Mouse (Mus musculus): ENCODE results near the gene Shc2. TPM values are rescaled to one million over a fixed set of nuclear protein-coding genes. Genes with fewer than 3 reads are reported as not detected.

Gene Shc2
- polyA plus RNA-seq, 1 experiment: 2.3 TPM

DNA sequence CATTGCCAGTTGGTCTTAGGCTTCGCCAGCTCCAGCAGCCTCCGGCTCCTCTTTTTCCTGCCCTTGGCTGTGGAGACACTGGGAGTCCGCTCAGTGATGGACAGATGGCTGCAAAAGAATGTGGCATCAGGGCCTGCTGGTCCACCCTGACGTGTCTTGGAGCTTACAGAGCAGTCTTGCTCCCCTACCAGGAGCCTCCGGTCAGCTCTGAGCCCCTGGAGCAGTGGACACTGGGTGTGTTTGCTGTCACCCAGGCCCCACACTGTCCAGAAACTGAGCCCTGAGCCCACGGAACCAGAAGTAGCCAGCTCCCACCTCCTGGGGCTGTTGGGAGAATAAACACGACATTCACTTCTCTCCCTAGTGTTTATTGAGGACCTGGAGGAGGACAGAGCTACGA, 51.5 kb downstream of the Shc2 start:
- Histone ChIP-seq H3K4me3 (no peak overlapping the region), H3K79me2 (ENCODE audit: control insufficient read depth, insufficient read depth) (no peaks in the 10 kb centered on the region), H3ac (ENCODE audit: control insufficient read depth, insufficient read length) (no peak overlapping the region), H3K4me2 (ENCODE audit: low read depth) (no peak overlapping the region), H3K36me3 (ENCODE audit: control insufficient read depth, insufficient read depth) (no peaks in the 10 kb centered on the region), H3K27me3 (ENCODE audit: control insufficient read depth, insufficient read depth, insufficient read length) (peaks cover 19% of the 10 kb centered on the region)
- no peak for TF ChIP-seq REST (IDR thresholded peaks at IDR 0.05; ENCODE audit: insufficient read depth, insufficient read length)
- TF ChIP-seq TCF3 (IDR thresholded peaks at IDR 0.05; ENCODE audit: insufficient read length, low read depth): no peak
- TF ChIP-seq SRF (IDR thresholded peaks at IDR 0.05; ENCODE audit: control insufficient read depth, insufficient read length, low read depth): no peak
- no peak for TF ChIP-seq TCF12 (IDR thresholded peaks at IDR 0.05; ENCODE audit: insufficient read depth, poor library complexity, severe bottlenecking)
- TF ChIP-seq MAX (IDR thresholded peaks at IDR 0.05; ENCODE audit: low read depth): no peak
- TF ChIP-seq MYOD1 (IDR thresholded peaks at IDR 0.05; ENCODE audit: control insufficient read depth in 1 of 3, insufficient read length in 2 of 3, low read depth in 2 of 3): no peak
- no peak for TF ChIP-seq MYOG (IDR thresholded peaks at IDR 0.05; ENCODE audit: control insufficient read depth in 1 of 3, insufficient read depth in 1 of 3, insufficient read length in 2 of 3, low read depth in 2 of 3)
- no peak for TF ChIP-seq POLR2AphosphoS2 (IDR thresholded peaks at IDR 0.05; ENCODE audit: insufficient read length, low read depth)
- TF ChIP-seq CEBPB (IDR thresholded peaks at IDR 0.05; ENCODE audit: insufficient read depth, poor library complexity, severe bottlenecking): no peak
- no peak for TF ChIP-seq POLR2A (IDR thresholded peaks at IDR 0.05; ENCODE audit: insufficient read length, low read depth)
- no peak for TF ChIP-seq E2F4 (IDR thresholded peaks at IDR 0.05; ENCODE audit: insufficient read depth)
- TF ChIP-seq USF1 (IDR thresholded peaks at IDR 0.05; ENCODE audit: low read depth): no peak

DNA sequence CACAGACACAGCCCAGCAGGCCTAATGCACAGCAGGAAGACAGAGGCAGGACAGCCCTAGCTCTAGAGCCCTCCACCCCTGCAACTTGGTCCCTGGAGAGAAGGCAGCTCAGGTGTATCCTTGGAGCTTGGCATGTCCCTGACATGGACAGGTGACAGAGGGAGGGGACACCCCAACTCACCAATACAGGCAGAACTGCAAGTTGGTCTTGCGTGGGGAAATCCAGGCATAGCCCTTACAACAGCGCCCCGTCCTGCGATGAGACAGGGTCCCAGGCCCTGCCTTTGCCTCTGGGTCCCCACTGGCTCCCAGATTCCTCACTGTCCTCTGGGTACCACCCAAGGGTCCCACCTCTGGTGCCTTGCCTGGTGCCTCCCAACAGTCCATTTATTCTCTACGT, 52.0 kb downstream of the Shc2 start:
- no peaks in the 10 kb centered on the region for H3K79me2 ChIP-seq (ENCODE audit: control insufficient read depth, insufficient read depth)
- no peak overlapping the region for H3K4me3 ChIP-seq
- no peak for TF ChIP-seq TCF12 (IDR thresholded peaks at IDR 0.05; ENCODE audit: insufficient read depth, poor library complexity, severe bottlenecking)
- H3K4me2 ChIP-seq (ENCODE audit: low read depth): no peak overlapping the region
- H3ac ChIP-seq (ENCODE audit: control insufficient read depth, insufficient read length): no peak overlapping the region
- no peaks in the 10 kb centered on the region for H3K36me3 ChIP-seq (ENCODE audit: control insufficient read depth, insufficient read depth)
- peaks cover 19% of the 10 kb centered on the region for H3K27me3 ChIP-seq (ENCODE audit: control insufficient read depth, insufficient read depth, insufficient read length)

- H3K79me2 ChIP-seq (ENCODE audit: control insufficient read depth, insufficient read depth): no peaks in the 10 kb centered on the region
- H3K27me3 ChIP-seq (ENCODE audit: control insufficient read depth, insufficient read depth, insufficient read length): peaks cover 19% of the 10 kb centered on the region
- no peak overlapping the region for H3ac ChIP-seq (ENCODE audit: control insufficient read depth, insufficient read length)
- H3K4me3 ChIP-seq: no peak overlapping the region
- no peaks in the 10 kb centered on the region for H3K36me3 ChIP-seq (ENCODE audit: control insufficient read depth, insufficient read depth)
- no peak for TF ChIP-seq MAX (IDR thresholded peaks at IDR 0.05; ENCODE audit: low read depth)
- no peak for TF ChIP-seq REST (IDR thresholded peaks at IDR 0.05; ENCODE audit: insufficient read depth, insufficient read length)
- no peak for TF ChIP-seq POLR2AphosphoS2 (IDR thresholded peaks at IDR 0.05; ENCODE audit: insufficient read length, low read depth)
- TF ChIP-seq E2F4 (IDR thresholded peaks at IDR 0.05; ENCODE audit: insufficient read depth): no peak
- no peak for TF ChIP-seq TCF12 (IDR thresholded peaks at IDR 0.05; ENCODE audit: insufficient read depth, poor library complexity, severe bottlenecking)
- TF ChIP-seq CEBPB (IDR thresholded peaks at IDR 0.05; ENCODE audit: insufficient read depth, poor library complexity, severe bottlenecking): no peak
- no peak for TF ChIP-seq SRF (IDR thresholded peaks at IDR 0.05; ENCODE audit: control insufficient read depth, insufficient read length, low read depth)
- TF ChIP-seq USF1 (IDR thresholded peaks at IDR 0.05; ENCODE audit: low read depth): no peak
- TF ChIP-seq MYOD1 (IDR thresholded peaks at IDR 0.05; ENCODE audit: control insufficient read depth in 1 of 3, insufficient read length in 2 of 3, low read depth in 2 of 3): no peak
- no peak for TF ChIP-seq TCF3 (IDR thresholded peaks at IDR 0.05; ENCODE audit: insufficient read length, low read depth)
- no peak for TF ChIP-seq MYOG (IDR thresholded peaks at IDR 0.05; ENCODE audit: control insufficient read depth in 1 of 3, insufficient read depth in 1 of 3, insufficient read length in 2 of 3, low read depth in 2 of 3)
- TF ChIP-seq POLR2A (IDR thresholded peaks at IDR 0.05; ENCODE audit: insufficient read length, low read depth): no peak
- H3K4me2 ChIP-seq (ENCODE audit: low read depth): no peak overlapping the region
Measured at GRCm38 (mm10) chr10:79585136-79585535, 52.6 kb downstream of the Shc2 start.

GRCm38 (mm10) chr10:79584426-79584825, 53.3 kb downstream of the Shc2 start:
- TF ChIP-seq MAX (IDR thresholded peaks at IDR 0.05; ENCODE audit: low read depth): no peak
- no peak for TF ChIP-seq SRF (IDR thresholded peaks at IDR 0.05; ENCODE audit: control insufficient read depth, insufficient read length, low read depth)
- TF ChIP-seq POLR2A (IDR thresholded peaks at IDR 0.05; ENCODE audit: insufficient read length, low read depth): no peak
- no peak for TF ChIP-seq POLR2AphosphoS2 (IDR thresholded peaks at IDR 0.05; ENCODE audit: insufficient read length, low read depth)
- TF ChIP-seq MYOD1 (IDR thresholded peaks at IDR 0.05; ENCODE audit: control insufficient read depth in 1 of 3, insufficient read length in 2 of 3, low read depth in 2 of 3): no peak
- no peak for TF ChIP-seq E2F4 (IDR thresholded peaks at IDR 0.05; ENCODE audit: insufficient read depth)
- no peak for TF ChIP-seq TCF12 (IDR thresholded peaks at IDR 0.05; ENCODE audit: insufficient read depth, poor library complexity, severe bottlenecking)
- TF ChIP-seq TCF3 (IDR thresholded peaks at IDR 0.05; ENCODE audit: insufficient read length, low read depth): no peak
- no peak for TF ChIP-seq CEBPB (IDR thresholded peaks at IDR 0.05; ENCODE audit: insufficient read depth, poor library complexity, severe bottlenecking)
- no peak for TF ChIP-seq USF1 (IDR thresholded peaks at IDR 0.05; ENCODE audit: low read depth)
- no peak for TF ChIP-seq MYOG (IDR thresholded peaks at IDR 0.05; ENCODE audit: control insufficient read depth in 1 of 3, insufficient read depth in 1 of 3, insufficient read length in 2 of 3, low read depth in 2 of 3)
- H3K36me3 ChIP-seq (ENCODE audit: control insufficient read depth, insufficient read depth): no peaks in the 10 kb centered on the region
- no peaks in the 10 kb centered on the region for H3K79me2 ChIP-seq (ENCODE audit: control insufficient read depth, insufficient read depth)
- no peak overlapping the region for H3K4me3 ChIP-seq
- H3K27me3 ChIP-seq (ENCODE audit: control insufficient read depth, insufficient read depth, insufficient read length): peaks cover 19% of the 10 kb centered on the region
- no peak overlapping the region for H3ac ChIP-seq (ENCODE audit: control insufficient read depth, insufficient read length)
- no peak overlapping the region for H3K4me2 ChIP-seq (ENCODE audit: low read depth)

DNA sequence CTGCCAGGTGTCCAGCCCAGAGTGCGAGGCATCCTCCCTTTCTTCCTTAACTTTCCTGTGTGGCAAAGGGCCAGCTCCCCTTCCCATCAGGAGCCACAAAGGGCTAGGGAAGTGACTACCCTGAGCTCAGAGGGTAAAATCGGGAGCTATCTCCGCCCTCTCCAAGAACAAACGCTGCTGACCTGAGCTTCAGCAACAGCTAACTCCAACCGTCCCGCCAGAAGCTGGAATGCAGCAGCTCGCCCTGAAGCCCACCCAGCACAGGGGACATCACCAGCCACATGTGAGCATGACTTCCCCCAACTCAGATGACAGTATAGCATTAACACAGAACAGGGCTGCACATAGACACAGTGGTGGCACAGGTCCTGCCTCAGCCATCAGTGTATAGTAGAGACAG, 53.7 kb downstream of the Shc2 start:
- Histone ChIP-seq H3K4me2 (ENCODE audit: low read depth) (no peak overlapping the region), H3K79me2 (ENCODE audit: control insufficient read depth, insufficient read depth) (no peaks in the 10 kb centered on the region), H3K4me3 (no peak overlapping the region), H3K36me3 (ENCODE audit: control insufficient read depth, insufficient read depth) (no peaks in the 10 kb centered on the region), H3ac (ENCODE audit: control insufficient read depth, insufficient read length) (no peak overlapping the region), H3K27me3 (ENCODE audit: control insufficient read depth, insufficient read depth, insufficient read length) (peaks cover 23% of the 10 kb centered on the region)
- TF ChIP-seq MAX (IDR thresholded peaks at IDR 0.05; ENCODE audit: low read depth) (no peak), POLR2AphosphoS2 (IDR thresholded peaks at IDR 0.05; ENCODE audit: insufficient read length, low read depth) (no peak), USF1 (IDR thresholded peaks at IDR 0.05; ENCODE audit: low read depth) (no peak), E2F4 (IDR thresholded peaks at IDR 0.05; ENCODE audit: insufficient read depth) (no peak), TCF12 (IDR thresholded peaks at IDR 0.05; ENCODE audit: insufficient read depth, poor library complexity, severe bottlenecking) (no peak), SRF (IDR thresholded peaks at IDR 0.05; ENCODE audit: control insufficient read depth, insufficient read length, low read depth) (no peak), TCF3 (IDR thresholded peaks at IDR 0.05; ENCODE audit: insufficient read length, low read depth) (no peak), REST (IDR thresholded peaks at IDR 0.05; ENCODE audit: insufficient read depth, insufficient read length) (no peak), POLR2A (IDR thresholded peaks at IDR 0.05; ENCODE audit: insufficient read length, low read depth) (no peak), CEBPB (IDR thresholded peaks at IDR 0.05; ENCODE audit: insufficient read depth, poor library complexity, severe bottlenecking) (no peak), MYOD1 (IDR thresholded peaks at IDR 0.05; ENCODE audit: control insufficient read depth in 1 of 3, insufficient read length in 2 of 3, low read depth in 2 of 3) (no peak), MYOG (IDR thresholded peaks at IDR 0.05; ENCODE audit: control insufficient read depth in 1 of 3, insufficient read depth in 1 of 3, insufficient read length in 2 of 3, low read depth in 2 of 3) (no peak)
